Mouse (Mus musculus): ENCODE results near the gene Ttpal.

Gene Ttpal

DNA sequence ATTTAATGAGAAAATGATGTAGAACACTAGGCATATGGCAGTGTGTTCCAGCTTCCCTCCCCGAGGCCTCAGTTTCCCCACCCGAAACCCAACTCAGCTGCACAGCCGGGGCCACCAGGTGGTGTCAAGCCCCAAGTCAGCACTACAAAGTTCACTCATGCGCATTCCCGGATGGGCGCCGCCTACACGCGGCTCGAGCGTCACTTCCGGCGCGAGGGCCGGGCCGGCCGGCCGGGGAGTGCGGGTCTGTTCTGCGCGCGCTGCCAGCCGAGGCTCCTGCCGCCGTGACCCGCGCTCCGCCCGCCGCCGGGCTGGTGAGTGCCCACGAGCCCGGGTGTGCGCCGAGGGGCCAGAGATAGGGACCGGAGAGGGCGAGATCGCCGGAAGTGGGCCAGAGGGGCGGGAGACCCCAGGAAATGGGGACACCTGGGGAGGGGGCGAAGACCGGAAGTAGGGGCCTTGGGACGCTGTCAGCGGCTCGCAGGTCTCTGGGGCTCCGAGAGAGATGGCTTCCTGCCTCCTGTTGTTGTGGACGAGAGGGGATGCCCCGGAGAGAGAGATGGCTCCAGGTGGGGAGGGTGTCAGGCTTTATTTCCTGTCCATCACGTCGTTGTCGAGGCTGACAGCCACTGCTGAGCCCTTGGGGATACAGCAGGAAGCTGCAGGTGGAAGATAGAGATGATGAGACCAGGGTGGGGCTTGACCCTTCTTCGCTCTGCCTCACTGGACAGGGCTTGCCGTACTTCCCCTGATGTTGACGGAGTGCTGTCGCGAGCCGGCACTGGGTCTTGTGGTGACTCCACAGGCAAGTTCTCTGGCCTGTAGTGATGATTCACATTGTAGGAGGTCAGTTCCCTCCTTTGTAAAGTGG is at the start of gene Ttpal:
Ttpal (plus strand) TSS at position 214 of the 871 bp plus-strand sequence.
- peak; percentile 80 for DNase-seq (ENCODE audit: low read depth, low spot score)

GRCm38 (mm10) chr2:163552518-163552929 is 49.6 kb upstream of the Ttpal start:
- no peak for DNase-seq (ENCODE audit: low read depth, low spot score)

- DNase-seq (ENCODE audit: low read depth, low spot score) = no peak
Measured at GRCm38 (mm10) chr2:163554425-163554982, 47.6 kb upstream of the Ttpal start.

GRCm38 (mm10) chr2:163554996-163555395 is 47.1 kb upstream of the Ttpal start:
- DNase-seq (ENCODE audit: low read depth, low spot score) = no peak

DNA sequence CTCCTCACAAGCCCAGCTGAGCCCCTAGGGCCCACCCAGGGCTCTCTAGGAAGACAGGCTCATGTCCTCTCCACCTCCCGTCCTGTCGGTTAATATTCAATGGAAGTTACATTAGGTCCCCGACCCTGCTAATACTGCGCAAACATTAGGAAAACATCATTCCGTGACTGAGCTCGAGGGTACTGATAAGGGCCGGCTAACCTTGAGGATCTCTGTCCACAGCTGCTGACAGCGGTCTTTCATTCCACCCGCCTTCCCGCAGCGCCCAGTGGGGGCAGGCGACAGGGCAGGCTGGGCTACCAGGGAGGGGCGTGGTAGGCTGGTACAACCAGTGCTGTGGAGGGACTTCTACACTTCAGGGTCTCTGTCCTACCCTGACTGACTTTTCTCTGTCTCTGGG is 46.7 kb upstream of the Ttpal start:
- DNase-seq (ENCODE audit: low read depth, low spot score) = no peak

DNA sequence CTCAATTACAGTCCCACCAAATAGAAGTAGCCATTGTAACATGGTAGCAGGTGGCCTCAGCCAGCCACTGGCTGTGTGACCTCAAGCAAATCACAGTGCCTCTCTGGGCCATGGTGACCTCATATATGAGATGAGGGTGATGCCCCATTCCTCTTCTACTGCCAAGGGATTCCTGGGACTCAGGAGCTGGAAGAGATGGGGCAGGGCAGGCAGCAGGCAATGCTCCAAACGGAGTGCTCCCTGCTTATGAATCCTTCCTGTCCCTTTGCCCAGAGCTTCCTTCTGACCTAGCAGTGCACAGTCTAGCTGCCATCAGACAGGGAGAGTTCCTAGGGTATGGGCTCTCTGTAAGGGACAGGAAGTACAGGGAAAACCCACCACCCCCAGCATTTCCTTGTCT is 43.6 kb upstream of the Ttpal start:
- DNase-seq (ENCODE audit: low read depth, low spot score) = no peak

GRCm38 (mm10) chr2:163559236-163559635 is 42.9 kb upstream of the Ttpal start:
- DNase-seq (ENCODE audit: low read depth, low spot score) = no peak

- no peak for DNase-seq (ENCODE audit: low read depth, low spot score)
Measured at GRCm38 (mm10) chr2:163560247-163560646, 41.9 kb upstream of the Ttpal start.

- no peak for DNase-seq (ENCODE audit: low read depth, low spot score)
Measured at GRCm38 (mm10) chr2:163561258-163561948, 40.7 kb upstream of the Ttpal start.

DNA sequence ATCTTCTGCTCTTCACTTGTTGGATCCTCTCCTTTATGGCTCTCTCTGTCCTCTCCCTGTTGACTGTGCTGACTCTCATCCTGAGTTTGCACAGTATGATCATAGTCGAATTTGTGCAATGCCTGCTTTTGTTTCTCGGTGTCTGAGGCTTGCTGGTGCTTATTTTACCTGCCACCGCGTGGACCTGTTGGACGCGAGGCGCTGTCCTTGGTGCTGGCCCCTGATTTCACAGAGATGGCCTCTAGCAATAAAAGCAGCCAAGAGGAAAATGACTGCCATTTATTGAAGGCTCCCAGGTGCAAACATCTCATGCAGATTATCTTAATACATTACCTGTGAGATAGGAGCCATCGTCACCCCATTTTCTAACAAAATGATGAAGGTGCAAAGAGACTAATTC is 37.5 kb upstream of the Ttpal start:
- DNase-seq (ENCODE audit: low read depth, low spot score) = peak; percentile 41

DNA sequence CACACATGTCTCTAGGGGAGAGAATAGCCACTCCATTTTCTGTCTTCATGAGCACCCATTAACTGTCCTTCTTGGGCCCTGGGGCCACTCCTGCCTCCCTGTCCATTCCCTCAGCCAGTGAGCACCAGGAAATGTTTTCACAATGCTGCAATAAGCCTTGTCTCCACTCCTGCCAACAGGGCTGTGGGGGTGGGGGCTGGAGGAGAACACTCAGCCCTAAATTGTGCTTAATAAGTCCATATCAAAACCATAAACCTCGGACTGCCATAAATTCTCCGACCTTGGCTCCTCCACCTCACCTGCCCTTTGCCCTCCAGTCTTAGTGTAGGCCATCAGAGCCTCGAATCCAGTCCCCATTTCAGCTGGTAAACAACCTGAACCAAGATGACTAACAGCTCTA is 27.8 kb upstream of the Ttpal start:
- no peak for DNase-seq (ENCODE audit: low read depth, low spot score)

DNA sequence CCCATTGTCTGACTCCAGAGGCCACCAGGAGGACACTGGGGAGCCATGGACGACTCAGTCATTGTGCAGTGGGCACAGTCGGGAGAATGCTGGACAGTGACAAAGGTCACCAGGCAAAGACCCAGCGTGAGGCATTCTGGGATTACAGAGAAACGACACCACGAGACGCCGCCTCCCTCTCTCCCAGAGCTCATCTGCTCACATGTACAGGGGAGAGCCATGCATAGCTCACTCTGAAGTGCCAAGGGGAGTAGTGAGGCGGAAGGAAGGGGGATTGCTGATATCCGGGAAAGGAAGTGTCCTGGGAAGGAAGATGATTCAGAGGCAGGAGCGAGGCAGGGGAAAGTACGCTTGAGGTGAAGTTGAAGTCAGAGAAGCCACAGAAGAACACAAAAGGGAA is 26.9 kb upstream of the Ttpal start:
- DNase-seq (ENCODE audit: low read depth, low spot score) = no peak

- no peak for DNase-seq (ENCODE audit: low read depth, low spot score)
Measured at GRCm38 (mm10) chr2:163577986-163578385, 24.1 kb upstream of the Ttpal start.

GRCm38 (mm10) chr2:163580069-163580945 is 21.8 kb upstream of the Ttpal start:
- DNase-seq (ENCODE audit: low read depth, low spot score) = no peak

GRCm38 (mm10) chr2:163583226-163584087 is 18.7 kb upstream of the Ttpal start:
- DNase-seq (ENCODE audit: low read depth, low spot score) = no peak

DNA sequence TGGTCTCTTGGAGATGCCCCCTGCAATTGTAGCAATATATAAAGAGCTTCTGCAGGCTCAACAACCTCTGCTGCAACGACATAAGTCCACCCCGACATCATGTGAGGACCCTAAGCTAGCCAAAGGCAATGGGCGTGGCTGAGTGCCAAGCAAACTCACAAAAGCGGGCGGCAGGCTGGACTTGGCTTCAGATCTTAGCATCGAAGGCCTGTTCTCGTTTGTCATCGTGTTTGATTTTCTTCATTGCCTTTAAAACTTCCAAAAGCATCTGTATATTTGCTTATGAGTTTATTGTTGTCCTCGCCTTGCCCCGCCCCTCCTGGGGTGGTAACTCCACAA is 18.1 kb upstream of the Ttpal start:
- no peak for DNase-seq (ENCODE audit: low read depth, low spot score)

DNA sequence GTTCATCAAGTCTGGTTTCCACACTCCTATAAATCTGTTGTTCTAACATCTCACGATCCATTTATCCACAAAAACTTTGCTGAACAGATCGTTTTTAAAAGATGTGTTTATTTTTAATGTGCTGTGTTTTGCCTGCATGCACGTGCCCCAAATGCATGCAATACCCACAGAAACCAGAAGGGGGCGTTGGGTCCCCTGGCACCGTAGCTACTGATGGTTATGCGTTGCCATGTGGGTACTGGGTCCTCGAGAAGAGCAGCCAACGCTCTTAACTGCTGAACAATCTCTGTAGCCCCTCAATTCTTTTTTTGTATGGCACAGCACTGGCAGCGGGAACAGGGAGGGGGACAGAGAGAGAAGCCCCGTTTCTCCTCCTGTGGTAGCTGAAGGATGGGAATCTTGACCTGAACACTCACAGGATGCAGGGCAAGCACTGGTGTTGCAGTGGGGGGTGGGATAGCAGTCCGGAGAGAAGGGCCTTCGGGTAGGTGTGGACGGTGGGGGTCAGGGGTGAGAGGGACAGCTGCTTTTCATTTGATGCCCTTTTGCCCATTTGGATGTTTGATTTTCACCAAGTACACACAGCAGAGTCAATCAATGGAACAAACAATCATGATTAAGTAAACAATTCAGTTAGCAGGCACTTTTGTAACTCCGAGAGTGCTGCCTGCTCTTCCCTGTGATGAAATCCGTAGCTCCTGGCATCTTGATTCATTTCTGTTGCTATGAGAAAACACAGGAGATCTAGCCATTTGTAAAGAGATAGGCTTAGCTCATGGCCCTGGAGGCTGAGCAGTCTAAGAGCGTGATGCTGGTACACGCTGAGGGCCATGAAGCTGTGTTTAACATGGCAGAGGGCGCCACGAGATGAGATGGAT is 15.5 kb upstream of the Ttpal start:
- DNase-seq (ENCODE audit: low read depth, low spot score) = no peak

DNA sequence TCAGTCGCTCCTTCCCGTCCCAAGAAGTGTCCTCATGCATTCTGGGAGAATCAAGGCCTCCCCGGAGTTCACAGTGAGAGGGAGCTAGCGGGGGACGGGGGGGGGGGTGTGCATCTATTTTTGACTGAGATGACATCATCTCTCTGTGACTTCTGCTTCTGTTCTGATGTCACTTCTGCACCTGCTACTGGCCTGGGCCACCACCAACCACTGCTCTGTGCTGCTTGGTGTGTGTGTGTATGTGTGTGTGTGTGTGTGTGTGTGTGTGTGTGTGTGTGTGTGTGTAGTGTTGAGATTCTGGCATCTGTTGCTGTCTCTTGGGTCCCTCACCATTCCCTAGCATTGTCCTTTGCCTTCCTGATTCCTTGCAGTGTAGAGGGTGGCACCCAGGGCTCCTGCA is 14.6 kb upstream of the Ttpal start:
- no peak for DNase-seq (ENCODE audit: low read depth, low spot score)

- no peak for DNase-seq (ENCODE audit: low read depth, low spot score)
Measured at GRCm38 (mm10) chr2:163590211-163590610, 11.9 kb upstream of the Ttpal start.

GRCm38 (mm10) chr2:163590996-163591395 is 11.1 kb upstream of the Ttpal start:
- no peak for DNase-seq (ENCODE audit: low read depth, low spot score)

All from embryo, embryonic 11.5 days (tissue).